Mouse (Mus musculus): ENCODE results near the gene Ptma.

The Ptma gene

GRCm38 (mm10) chr1:86551877-86552276 is 25.4 kb downstream of the Ptma start:
- no peak for DNase-seq

DNA sequence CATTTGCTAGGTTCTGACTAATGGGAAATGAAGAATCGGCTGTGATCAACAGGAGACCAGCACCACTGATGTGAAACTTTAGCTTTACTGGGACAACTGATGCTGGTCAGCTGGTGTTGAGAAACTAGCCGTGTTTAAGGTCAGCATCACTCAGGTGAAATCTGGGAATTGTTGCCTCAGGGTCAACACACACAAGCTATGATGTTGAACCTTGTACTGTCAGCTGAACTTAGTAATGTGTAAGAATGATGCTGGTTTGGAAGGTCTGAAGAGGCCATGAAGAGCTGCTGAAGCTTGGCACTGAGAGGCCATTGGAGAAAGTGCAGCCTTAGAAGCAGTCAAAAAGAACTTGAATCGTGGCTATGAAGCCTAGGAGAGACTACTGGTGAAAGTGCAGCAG is 29.1 kb downstream of the Ptma start:
- DNase-seq, result no peak

DNA sequence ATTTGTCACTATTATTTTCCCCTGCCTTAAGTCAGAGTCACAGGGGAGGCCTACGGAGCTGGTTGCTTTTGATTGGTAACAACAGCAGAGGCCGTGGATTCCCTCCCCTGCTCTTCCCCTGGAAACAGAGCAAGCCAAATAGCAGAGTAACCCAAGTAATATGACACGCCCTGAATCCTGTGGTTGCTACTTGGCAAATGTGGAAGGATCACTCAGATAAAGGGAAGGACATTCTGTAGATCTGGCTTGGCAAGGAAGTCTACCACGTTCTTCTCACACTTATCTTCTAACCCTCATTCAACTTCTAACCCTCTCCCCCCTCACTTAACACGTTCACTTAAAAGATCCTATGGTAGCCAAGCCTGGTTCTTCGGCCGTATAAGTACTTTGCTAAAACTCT is 31.3 kb downstream of the Ptma start:
- DNase-seq, result no peak

DNA sequence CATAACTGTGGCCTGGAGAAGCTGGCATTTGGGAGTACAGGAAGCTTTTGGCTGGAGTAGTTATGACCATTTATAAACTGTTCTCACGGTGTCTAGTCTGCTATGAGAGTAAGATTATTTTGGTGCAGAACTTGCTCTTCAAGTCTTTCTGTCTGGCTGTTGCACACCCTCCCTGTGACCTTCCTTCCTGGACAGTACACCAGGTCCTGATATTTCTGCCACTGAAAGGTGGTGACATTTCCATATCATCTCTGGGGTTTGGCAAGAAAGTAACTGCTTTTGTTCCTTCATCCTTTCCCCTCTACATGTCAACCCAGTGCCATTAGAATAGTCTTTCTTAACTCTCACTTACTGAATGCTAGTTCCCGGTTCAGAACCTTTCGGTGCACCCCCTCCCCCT is 32.7 kb downstream of the Ptma start:
- no peak for DNase-seq

GRCm38 (mm10) chr1:86562663-86563062 is 36.1 kb downstream of the Ptma start:
- DNase-seq, result no peak

DNA sequence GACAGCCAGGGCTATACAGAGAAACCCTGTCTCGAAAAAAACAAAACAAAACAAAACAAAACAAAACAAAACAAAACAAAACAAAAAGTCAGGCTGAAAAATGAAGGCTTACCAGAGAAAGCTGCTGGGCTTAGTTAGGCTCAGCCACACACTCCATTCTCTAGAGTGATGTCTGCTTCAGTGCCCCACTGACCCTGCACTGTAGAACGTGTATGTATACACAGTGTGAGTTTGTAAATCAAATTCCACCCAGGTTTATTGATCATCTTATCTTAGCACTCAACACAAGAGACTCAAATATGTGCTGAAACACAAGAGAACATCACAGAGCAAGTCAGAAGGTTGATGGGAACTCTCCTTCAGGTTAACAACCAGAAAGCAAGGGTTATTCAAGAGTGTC is 41.9 kb downstream of the Ptma start:
- DNase-seq, result no peak

DNA sequence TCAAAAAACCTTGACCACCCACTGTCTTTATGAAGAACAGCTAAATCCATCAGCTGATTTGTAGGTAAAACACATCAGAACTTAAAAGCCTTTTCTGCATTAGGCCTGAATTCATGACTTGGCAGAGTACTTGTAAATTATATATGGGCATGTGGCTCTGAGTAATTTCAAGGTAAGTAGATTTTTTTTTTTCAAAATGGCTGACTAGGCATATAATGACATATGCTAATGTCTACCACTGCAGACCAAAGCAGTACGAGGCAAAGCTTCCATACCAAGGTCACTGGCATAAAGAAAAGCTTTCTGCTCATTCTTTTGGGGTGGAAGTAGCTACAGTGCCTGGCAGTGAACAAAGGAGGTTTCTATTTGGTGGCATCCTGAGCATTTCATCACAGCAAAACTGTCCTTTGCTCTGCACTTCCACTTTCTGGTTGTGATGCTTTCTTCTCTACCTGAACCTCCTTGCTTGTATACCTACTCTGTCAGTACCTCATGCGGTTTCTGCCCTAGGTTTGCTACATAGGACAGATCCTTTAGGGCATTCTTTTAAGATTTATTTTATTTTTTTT is 42.9 kb downstream of the Ptma start:
- no peak for DNase-seq

DNA sequence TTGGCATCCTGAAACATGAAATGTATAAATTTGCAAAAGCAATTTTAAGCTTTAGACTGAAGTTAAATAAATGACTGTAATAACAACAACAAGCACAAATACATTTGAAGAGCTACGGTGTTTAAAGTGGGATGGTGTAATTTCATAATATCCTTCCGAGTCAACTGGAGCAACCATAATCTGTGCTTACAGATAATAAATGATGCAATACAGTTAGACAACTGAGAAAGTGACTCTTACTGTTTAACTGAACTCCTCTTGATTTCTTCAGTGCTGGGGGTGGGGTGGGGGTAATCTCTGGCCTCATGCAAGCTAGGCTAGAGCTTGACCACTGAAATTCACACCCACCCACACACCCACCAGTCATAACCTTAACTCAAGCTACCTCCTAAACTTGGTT is 44.9 kb downstream of the Ptma start:
- no peak for DNase-seq

- DNase-seq, result no peak
These were observed 45.4 kb downstream of the Ptma start for GRCm38 (mm10) chr1:86571941-86572340.

Measured in spleen, adult 18-20 months (tissue).